Mouse (Mus musculus) cerebellum, adult 2 months (tissue): Measurements from ENCODE around the gene Pdzd7.
A peak's percentile ranks its signal among the peaks of the same experiment; 100 is the strongest.

Experiments
- CTCF ChIP-seq: fragments of 200-500 bp; IDR thresholded peaks from 2 replicates; pipeline ENCODE4 v1.5.1; 2011; ENCODE audit warnings: low read depth, mild to moderate bottlenecking, control low read depth, low read length, moderate library complexity, borderline replicate concordance; ENCODE audit not compliant: insufficient read depth
- POLR2A ChIP-seq: fragments of 200-500 bp; IDR thresholded peaks from 2 replicates; pipeline ENCODE4 v1.6.1; 2011; ENCODE audit warnings: low read length, control low read depth, borderline replicate concordance; ENCODE audit not compliant: insufficient read depth

- TF ChIP-seq CTCF (peak; percentile 45; the same call in 1 of the 2 replicates), POLR2A (no peak)
Observed at GRCm38 (mm10) chr19:45056364-45056763, 10.8 kb upstream of the Pdzd7 start.
